Mouse (Mus musculus): Measurements from ENCODE around the gene Foxj1. TPM values are rescaled to one million over a fixed set of nuclear protein-coding genes. Genes with fewer than 3 reads are reported as not detected.

The Foxj1 gene
- polyA plus RNA-seq, 1 experiment from 2014 or later: 17.4 TPM

DNA sequence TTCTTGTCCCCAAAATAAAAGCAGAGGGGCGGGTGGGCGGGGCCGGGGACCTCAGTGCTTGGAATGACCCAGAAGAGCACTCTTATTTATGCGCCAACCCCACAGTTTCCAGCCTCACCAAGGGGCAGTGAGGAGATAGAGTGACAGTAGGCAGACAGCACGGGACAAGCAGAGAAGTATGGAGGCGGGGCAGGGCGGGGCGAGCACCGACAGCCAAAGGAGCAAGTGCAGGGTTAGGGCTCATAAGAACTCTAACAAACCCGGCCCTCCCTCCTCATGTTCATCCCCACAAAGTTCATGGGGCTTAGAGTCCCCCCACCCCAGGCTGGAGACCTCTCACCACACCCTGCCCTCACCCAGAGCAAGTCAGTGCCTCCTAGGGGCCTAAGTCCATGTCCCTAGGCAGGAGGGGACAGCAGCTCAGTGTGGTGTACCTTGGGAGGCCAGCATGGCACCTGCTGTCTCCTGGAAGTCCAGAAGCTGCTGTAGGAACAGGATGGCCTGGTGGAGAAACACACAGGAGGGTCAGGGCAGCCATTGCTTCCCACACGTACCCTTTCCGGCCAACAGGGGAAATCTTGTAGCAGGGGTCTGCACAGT is 41.6 kb downstream of the Foxj1 start:
- no peak overlapping the region for H3K27ac ChIP-seq
- H3K27me3 ChIP-seq (replicated peaks): no peaks in the 10 kb centered on the region
- no peaks in the 10 kb centered on the region for H3K9me3 ChIP-seq
- H3K4me3 ChIP-seq: no peak overlapping the region
- peaks cover 60% of the 10 kb centered on the region for H3K36me3 ChIP-seq (replicated peaks)
- no peak for ATAC-seq (replicated peaks)
- H3K9ac ChIP-seq: no peak overlapping the region
- WGBS: 85% methylated on average over 12 of the region's 12 CpGs
- H3K4me1 ChIP-seq: no peaks in the 10 kb centered on the region
- H3K4me2 ChIP-seq: no peak overlapping the region

DNA sequence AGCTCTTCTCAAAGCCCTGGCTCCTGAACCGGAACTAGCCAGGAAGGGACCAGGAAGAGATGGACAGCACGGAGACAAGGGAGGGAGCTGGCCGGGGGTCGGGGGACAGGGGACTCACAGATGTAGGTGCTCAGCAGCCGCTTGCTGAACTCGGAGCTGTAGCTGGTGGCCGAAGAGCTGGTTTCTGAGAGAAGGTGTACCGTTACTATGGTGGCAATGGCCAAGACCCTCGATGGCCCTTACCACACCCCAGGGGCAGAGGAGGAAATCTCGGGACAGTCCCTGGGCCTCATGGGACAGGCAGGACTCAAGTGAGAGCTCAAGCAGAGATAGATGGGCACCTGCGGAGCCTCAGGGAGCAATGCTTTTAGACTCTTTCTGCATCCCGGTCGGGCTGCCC is 42.8 kb downstream of the Foxj1 start:
- H3K9ac ChIP-seq: no peak overlapping the region
- WGBS: 93% methylated on average over 13 of the region's 13 CpGs
- H3K36me3 ChIP-seq (replicated peaks): peaks cover 64% of the 10 kb centered on the region
- no peaks in the 10 kb centered on the region for H3K4me1 ChIP-seq
- no peak for ATAC-seq (replicated peaks)
- no peak overlapping the region for H3K27ac ChIP-seq
- no peaks in the 10 kb centered on the region for H3K9me3 ChIP-seq
- H3K27me3 ChIP-seq (replicated peaks): no peaks in the 10 kb centered on the region
- H3K4me2 ChIP-seq: no peak overlapping the region
- H3K4me3 ChIP-seq: no peak overlapping the region

DNA sequence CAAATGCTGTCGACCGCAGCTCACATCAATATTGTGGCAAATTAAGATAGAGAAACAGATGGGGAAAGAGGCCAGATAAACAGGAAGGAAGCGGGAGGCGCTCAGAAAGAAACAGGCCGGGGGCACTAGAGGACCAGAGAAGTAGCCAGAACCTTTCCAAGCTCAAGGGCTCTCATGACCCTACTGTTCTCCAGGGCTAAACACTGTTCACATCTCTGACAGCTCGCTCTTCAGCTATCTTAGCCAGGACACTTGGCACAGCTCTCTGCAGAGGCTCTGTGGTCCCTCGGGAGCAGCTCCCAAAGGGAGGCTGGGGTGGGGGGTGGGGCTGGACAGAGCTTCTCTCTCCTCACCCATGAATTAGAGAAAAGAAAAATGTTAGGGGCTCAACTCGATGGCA is 44.6 kb downstream of the Foxj1 start:
- Histone ChIP-seq H3K4me3 (no peak overlapping the region), H3K36me3 (replicated peaks) (peaks cover 52% of the 10 kb centered on the region), H3K27me3 (replicated peaks) (no peaks in the 10 kb centered on the region), H3K9ac (no peak overlapping the region), H3K4me1 (no peaks in the 10 kb centered on the region), H3K9me3 (no peaks in the 10 kb centered on the region), H3K4me2 (no peak overlapping the region), H3K27ac (no peak overlapping the region)
- WGBS: 83% methylated on average over 8 of the region's 8 CpGs
- no peak for ATAC-seq (replicated peaks)

DNA sequence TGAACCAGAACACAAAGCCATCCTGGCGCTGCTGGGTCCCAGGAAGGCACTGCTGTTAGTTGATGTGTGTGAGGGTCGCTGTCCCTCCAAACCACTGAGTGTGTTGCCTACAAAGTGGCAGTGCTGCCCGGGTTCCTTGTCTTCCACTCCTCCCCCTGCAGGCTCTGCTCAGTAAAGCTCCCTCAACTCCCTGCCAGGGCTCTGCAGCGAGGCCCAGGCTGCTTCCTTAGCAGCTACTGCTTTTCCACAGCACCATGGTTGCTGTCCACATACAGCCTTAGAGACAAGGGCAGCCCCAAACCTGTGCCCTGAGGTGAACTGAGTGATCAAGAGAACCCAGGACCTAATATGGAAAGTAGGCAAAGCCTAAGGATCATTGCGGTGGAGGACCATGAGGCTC is 47.8 kb downstream of the Foxj1 start:
- H3K36me3 ChIP-seq (replicated peaks): peaks cover 35% of the 10 kb centered on the region
- no peak overlapping the region for H3K9ac ChIP-seq
- WGBS: 70% methylated on average over 5 of the region's 5 CpGs
- H3K4me1 ChIP-seq: peaks cover 9% of the 10 kb centered on the region; the same call in 1 of the 2 replicates
- ATAC-seq (replicated peaks): no peak
- no peak overlapping the region for H3K27ac ChIP-seq
- H3K4me3 ChIP-seq: no peak overlapping the region
- H3K4me2 ChIP-seq: no peak overlapping the region
- H3K9me3 ChIP-seq: no peaks in the 10 kb centered on the region
- peaks cover 29% of the 10 kb centered on the region for H3K27me3 ChIP-seq (replicated peaks)

DNA sequence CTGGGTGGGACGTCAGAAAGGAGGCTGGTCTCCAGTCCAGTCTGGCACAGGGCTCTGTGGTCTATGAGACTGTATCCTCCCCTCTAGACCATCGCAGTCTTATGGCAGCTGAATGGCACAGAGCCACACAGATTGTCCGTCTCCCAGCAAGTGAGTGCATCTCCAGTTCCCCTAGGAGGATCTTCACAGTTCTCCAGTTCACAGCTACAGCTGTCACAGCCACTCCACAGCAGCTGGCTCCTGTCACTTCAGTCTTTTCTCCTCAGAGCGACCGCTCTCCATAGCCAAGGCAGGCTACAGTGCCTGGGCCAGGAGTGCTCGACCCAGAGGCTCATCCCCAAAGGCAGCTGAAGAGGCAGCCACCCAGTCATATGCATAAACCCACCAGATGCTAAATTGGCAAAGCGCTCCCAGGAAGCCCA is 49.4 kb downstream of the Foxj1 start:
- H3K36me3 ChIP-seq (replicated peaks): peaks cover 26% of the 10 kb centered on the region
- no peak overlapping the region for H3K4me2 ChIP-seq
- peaks cover 22% of the 10 kb centered on the region for H3K4me1 ChIP-seq
- H3K27ac ChIP-seq: no peak overlapping the region
- no peak overlapping the region for H3K9ac ChIP-seq
- peaks cover 44% of the 10 kb centered on the region for H3K27me3 ChIP-seq (replicated peaks)
- H3K4me3 ChIP-seq: no peak overlapping the region
- no peaks in the 10 kb centered on the region for H3K9me3 ChIP-seq
- peak; percentile 35; the same call in 1 of the 2 replicates for ATAC-seq (replicated peaks)
- WGBS: 68% methylated on average over 7 of the region's 7 CpGs

DNA sequence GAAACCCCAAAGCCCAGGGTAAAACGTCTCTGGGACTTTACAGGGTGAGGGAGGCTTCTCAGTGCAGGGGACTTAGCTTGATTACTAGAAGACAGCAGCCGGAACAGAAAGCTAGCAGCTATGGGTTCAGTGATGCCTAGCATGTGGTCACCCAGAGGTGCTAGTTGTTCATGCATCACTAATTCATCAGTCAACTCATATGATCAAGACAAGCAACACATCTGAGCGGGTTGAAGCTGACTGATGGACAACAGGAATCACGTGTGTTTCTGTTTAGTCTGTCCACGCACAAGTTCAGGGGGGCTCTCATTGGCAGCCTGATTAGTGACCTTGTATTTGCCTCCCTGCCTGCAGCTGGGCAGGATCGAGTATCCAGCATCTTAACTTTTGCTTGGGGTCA is 51.2 kb downstream of the Foxj1 start:
- Histone ChIP-seq H3K9me3 (no peaks in the 10 kb centered on the region), H3K9ac (no peak overlapping the region), H3K4me2 (no peak overlapping the region), H3K4me1 (peaks cover 22% of the 10 kb centered on the region), H3K27ac (no peak overlapping the region), H3K4me3 (no peak overlapping the region), H3K36me3 (replicated peaks) (peaks cover 16% of the 10 kb centered on the region), H3K27me3 (replicated peaks) (peaks cover 56% of the 10 kb centered on the region)
- no peak for ATAC-seq (replicated peaks)
- 66% methylated on average over 6 of the region's 6 CpGs for WGBS

DNA sequence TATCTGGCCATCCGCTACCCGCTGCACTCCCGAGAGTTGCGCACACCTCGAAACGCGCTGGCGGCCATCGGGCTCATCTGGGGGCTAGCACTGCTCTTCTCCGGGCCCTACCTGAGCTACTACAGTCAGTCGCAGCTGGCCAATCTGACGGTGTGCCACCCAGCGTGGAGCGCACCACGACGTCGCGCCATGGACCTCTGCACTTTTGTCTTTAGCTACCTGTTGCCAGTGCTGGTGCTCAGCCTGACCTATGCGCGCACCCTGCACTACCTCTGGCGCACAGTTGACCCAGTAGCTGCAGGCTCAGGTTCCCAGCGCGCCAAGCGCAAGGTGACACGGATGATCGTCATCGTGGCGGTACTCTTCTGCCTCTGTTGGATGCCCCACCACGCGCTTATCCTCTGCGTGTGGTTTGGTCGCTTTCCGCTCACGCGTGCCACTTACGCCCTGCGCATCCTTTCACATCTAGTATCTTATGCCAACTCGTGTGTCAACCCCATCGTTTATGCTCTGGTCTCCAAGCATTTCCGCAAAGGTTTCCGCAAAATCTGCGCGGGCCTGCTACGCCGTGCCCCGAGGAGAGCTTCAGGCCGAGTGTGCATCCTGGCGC is 52.2 kb downstream of the Foxj1 start:
- H3K4me1 ChIP-seq: peaks cover 22% of the 10 kb centered on the region
- ATAC-seq (replicated peaks): peak; percentile 38; the same call in 1 of the 2 replicates
- no peaks in the 10 kb centered on the region for H3K9me3 ChIP-seq
- 15% methylated on average over 48 of the region's 48 CpGs for WGBS
- H3K36me3 ChIP-seq (replicated peaks): peaks cover 7% of the 10 kb centered on the region
- H3K4me2 ChIP-seq: 0 out of 2 replicates have a peak overlapping the region, but pooled peaks have one; percentile 9
- no peak overlapping the region for H3K27ac ChIP-seq
- H3K4me3 ChIP-seq: no peak overlapping the region
- no peak overlapping the region for H3K9ac ChIP-seq
- peaks cover 56% of the 10 kb centered on the region for H3K27me3 ChIP-seq (replicated peaks)

DNA sequence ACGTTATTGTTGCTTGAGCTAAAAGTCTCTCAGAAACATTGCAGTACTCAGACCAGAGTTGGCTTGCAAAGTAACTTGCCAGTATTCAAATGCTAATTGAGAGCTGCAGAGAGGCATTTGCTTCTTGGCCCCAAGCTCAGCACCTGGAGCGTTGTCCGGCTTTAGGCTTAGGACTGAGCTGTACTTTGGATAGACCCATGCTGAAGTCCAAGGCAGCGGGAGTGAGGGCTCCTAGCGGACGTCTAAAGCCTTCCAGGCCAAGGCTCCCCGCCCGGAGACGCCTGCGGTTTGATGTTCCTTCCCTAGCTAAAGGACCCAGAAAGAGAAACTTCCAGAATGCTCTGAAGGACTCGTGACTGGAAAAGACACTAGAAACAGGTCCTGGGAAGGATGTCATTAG is 53.1 kb downstream of the Foxj1 start:
- no peaks in the 10 kb centered on the region for H3K36me3 ChIP-seq (replicated peaks)
- no peaks in the 10 kb centered on the region for H3K9me3 ChIP-seq
- no peak overlapping the region for H3K9ac ChIP-seq
- H3K27ac ChIP-seq: no peak overlapping the region
- WGBS: 1% methylated on average over 11 of the region's 11 CpGs
- ATAC-seq (replicated peaks): no peak
- H3K27me3 ChIP-seq (replicated peaks): peaks cover 56% of the 10 kb centered on the region
- H3K4me2 ChIP-seq: no peak overlapping the region
- H3K4me3 ChIP-seq: no peak overlapping the region
- peaks cover 22% of the 10 kb centered on the region for H3K4me1 ChIP-seq

DNA sequence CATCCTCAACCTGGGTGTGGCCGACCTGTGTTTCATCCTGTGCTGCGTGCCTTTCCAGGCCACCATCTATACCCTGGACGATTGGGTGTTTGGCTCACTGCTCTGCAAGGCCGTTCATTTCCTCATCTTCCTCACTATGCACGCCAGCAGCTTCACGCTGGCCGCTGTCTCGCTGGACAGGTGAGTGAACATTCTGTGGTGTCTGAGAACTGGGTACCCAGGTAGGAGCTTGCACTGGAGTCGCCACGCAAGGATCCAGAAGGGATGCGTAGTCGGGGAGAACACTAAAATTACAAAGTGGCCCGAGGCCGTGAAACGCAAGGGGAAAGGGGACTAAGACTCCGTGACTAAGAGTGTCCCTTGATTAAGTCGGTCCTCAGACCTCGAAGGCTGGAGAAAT is 53.5 kb downstream of the Foxj1 start:
- no peaks in the 10 kb centered on the region for H3K9me3 ChIP-seq
- no peak overlapping the region for H3K27ac ChIP-seq
- peak overlapping the region; percentile 1; the same call in 1 of the 2 replicates for H3K9ac ChIP-seq
- peaks cover 22% of the 10 kb centered on the region for H3K4me1 ChIP-seq
- H3K4me3 ChIP-seq: peak overlapping the region; percentile 35
- 1% methylated on average over 18 of the region's 18 CpGs for WGBS
- peaks cover 56% of the 10 kb centered on the region for H3K27me3 ChIP-seq (replicated peaks)
- ATAC-seq (replicated peaks): no peak
- peak overlapping the region; percentile 52 for H3K4me2 ChIP-seq
- H3K36me3 ChIP-seq (replicated peaks): no peaks in the 10 kb centered on the region

DNA sequence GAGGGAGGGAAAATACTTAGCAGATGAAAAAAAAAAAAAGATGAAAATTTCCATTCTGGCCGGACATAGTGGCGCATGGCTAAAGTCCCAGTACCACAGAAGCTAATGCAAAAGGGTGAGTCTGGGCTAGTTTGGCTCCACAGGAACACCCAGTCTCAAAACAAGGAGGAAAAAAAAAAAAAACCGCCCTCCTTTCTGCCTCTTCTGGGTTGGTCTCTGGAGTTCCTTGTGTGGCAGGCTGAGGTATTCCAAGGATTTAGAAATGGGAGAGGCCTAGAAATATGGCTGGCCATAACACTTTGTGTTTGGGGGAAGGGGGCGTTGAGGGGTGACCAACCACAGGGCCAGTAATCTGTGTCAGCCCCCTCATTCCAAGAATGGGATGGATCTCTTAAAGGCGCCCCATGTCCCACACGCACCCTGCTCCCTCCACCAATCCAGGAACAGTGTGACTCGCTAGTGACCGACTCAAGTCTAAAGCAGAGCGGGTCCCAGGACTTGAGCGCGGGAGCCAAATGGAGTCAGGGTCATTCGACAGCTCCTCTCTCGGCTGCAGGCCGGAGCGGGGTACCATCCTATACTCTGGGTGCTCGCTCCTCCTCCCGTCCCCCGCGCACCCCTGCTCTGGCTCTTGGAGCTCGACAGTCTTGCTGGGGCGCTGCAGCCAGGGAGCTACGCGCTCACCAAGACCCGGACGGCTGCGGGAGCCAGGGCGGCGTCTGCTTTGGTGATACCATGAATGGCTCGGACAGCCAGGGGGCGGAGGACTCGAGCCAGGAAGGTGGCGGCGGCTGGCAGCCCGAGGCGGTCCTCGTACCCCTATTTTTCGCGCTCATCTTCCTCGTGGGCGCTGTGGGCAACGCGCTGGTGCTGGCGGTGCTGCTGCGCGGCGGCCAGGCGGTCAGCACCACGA is 54.2 kb downstream of the Foxj1 start, which contains the start of gene Galr2:
Gene Galr2 (plus strand): TSS at position 189 of the 913 bp plus-strand sequence.
- Histone ChIP-seq H3K9ac (peak within 1 kb of the TSS; percentile 1; the same call in 1 of the 2 replicates), H3K27ac (no peak within 1 kb of the TSS), H3K4me2 (peak within 1 kb of the TSS; percentile 52), H3K4me3 (peak within 1 kb of the TSS; percentile 35), H3K4me1 (peaks cover 22% of the 10 kb centered on the region), H3K36me3 (replicated peaks) (no peaks in the 10 kb centered on the region), H3K27me3 (replicated peaks) (peaks cover 56% of the 10 kb centered on the region), H3K9me3 (no peaks in the 10 kb centered on the region)
- WGBS: 6% methylated on average over 48 of the region's 48 CpGs
- ATAC-seq (replicated peaks): no peak
